Mouse (Mus musculus) kidney, embryonic 16.5 days (tissue): ENCODE results near the gene Tead1. TPM values are rescaled to one million over a fixed set of nuclear protein-coding genes. Genes with fewer than 3 reads are reported as not detected.
A peak's percentile ranks its signal among the peaks of the same experiment; 100 is the strongest.

Experiments
- ATAC-seq: fragments of 200-750 bp; cut with Nextera tagmentation; 2 replicates; pipeline ENCODE4 v1.8.0; 2017; ENCODE audit warnings: moderate TSS enrichment; ENCODE audit not compliant: low FRiP score, low TSS enrichment
- H3K27ac ChIP-seq: fragments of 300-500 bp; sonication (generic); 2 replicates; pipeline ENCODE4 v1.5.1; 2014; ENCODE audit warnings: low read length
- H3K27me3 ChIP-seq: fragments of 300-500 bp; sonication (generic); 2 replicates; pipeline ENCODE4 v1.6.1; 2014; ENCODE audit warnings: low read length, control low read depth, mixed read lengths; ENCODE audit not compliant: insufficient read depth
- H3K36me3 ChIP-seq: fragments of 300-500 bp; sonication (generic); 2 replicates; pipeline ENCODE4 v1.6.1; 2014; ENCODE audit warnings: low read length, control low read depth, mixed read lengths; ENCODE audit not compliant: insufficient read depth
- H3K4me1 ChIP-seq: fragments of 300-500 bp; sonication (generic); 2 replicates; pipeline ENCODE4 v1.6.1; 2014; ENCODE audit warnings: low read length, control low read depth, mixed read lengths; ENCODE audit not compliant: insufficient read depth
- H3K4me2 ChIP-seq: fragments of 300-500 bp; sonication (generic); replicated peaks from 2 replicates; pipeline ENCODE4 v1.6.1; 2014; ENCODE audit warnings: low read depth, low read length
- H3K4me3 ChIP-seq: fragments of 300-500 bp; sonication (generic); 2 replicates; pipeline ENCODE4 v1.5.1; 2014; ENCODE audit warnings: mild to moderate bottlenecking, low read length
- H3K9ac ChIP-seq: fragments of 300-500 bp; sonication (generic); replicated peaks from 2 replicates; pipeline ENCODE4 v1.6.1; 2014; ENCODE audit warnings: low read length
- H3K9me3 ChIP-seq: fragments of 300-500 bp; sonication (generic); 2 replicates; pipeline ENCODE4 v1.6.1; 2016; ENCODE audit warnings: low read length, control low read depth
- WGBS: fragments of 180-500 bp; shearing (Covaris S2); extraction: QIAGEN DNeasy Blood & Tissue Kit; methylation state at CpG from one replicate; pipeline ENCODE4 v1.1.7; 2014; 5-methylcytosine and 5-hydroxymethylcytosine counted together
- polyA plus RNA-seq: library from polyadenylated mRNA; unstranded; fragments of >200 nt; fragmentation: Nextera tagmentation; extraction: Ambion mirVana; gene quantifications from 2 replicates; pipeline ENCODE4 v1.2.1, GENCODE M21; 2015

The Tead1 gene
- polyA plus RNA-seq, 1 experiment from 2014 or later, result 18.0 TPM

- 46% methylated on average over 1 of the region's 1 CpGs for WGBS
- Histone ChIP-seq H3K9me3 (peaks cover 3% of the 10 kb centered on the region; the same call in 1 of the 2 replicates), H3K27me3 (no peaks in the 10 kb centered on the region), H3K4me3 (no peak overlapping the region), H3K27ac (no peak overlapping the region), H3K4me1 (peaks cover 31% of the 10 kb centered on the region), H3K9ac (no peak overlapping the region), H3K4me2 (no peak overlapping the region), H3K36me3 (no peaks in the 10 kb centered on the region)
- no peak for ATAC-seq
These were observed 18.8 kb upstream of the Tead1 start for GRCm38 (mm10) chr7:112660325-112660724.

DNA sequence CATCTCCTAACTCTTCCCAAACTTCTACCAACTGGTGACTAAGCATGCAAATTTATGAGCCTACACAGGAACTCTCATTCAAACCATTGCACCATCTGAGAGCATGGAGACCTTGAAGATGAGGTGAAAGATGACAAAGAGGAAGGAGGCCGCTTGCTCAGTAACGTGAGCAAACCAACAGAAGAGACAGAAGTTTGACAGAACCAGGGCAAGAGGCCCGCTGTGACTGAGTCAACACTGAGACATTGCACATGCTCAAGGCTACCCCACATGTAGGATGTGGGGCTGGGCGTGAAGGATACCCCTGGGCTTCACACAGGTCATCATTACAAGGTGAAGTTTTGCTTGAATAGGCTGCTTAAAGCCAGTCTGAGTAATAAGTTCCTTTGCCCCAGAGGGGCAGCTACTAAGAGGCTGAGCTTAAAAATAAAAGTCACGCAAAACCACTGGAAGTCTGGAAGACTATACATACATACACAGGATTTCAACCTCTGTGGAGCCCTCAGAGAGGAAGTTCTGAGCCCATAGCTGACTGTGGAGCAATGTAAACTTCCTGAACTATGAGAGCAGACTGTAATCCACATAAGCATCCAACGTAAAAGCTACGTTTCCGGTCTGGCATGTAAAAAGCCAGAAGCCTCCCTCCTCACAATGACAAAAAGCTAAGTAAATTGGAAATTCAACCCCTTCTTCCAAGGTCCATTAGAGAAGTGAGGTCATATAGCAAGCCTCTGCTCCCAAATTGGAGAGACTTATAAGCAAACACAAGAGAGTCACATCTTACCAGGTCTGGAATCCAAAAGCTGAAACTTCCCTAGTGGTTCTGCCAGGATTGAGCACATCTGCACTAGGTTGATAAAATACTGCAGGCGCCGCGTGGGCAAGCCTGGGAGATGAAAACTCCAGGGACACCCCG lies 16.5 kb upstream of the Tead1 start:
- Histone ChIP-seq H3K36me3 (no peaks in the 10 kb centered on the region), H3K4me3 (peak overlapping the region; percentile 20; the same call in 1 of the 2 replicates), H3K9me3 (peaks cover 3% of the 10 kb centered on the region; the same call in 1 of the 2 replicates), H3K4me2 (peak overlapping the region; percentile 40), H3K27ac (peak overlapping the region; percentile 94), H3K4me1 (peaks cover 24% of the 10 kb centered on the region), H3K9ac (peak overlapping the region; percentile 29; the same call in 1 of the 2 replicates), H3K27me3 (no peaks in the 10 kb centered on the region)
- WGBS, result 48% methylated on average over 12 of the region's 12 CpGs
- peak; percentile 13; the same call in 1 of the 2 replicates for ATAC-seq

DNA sequence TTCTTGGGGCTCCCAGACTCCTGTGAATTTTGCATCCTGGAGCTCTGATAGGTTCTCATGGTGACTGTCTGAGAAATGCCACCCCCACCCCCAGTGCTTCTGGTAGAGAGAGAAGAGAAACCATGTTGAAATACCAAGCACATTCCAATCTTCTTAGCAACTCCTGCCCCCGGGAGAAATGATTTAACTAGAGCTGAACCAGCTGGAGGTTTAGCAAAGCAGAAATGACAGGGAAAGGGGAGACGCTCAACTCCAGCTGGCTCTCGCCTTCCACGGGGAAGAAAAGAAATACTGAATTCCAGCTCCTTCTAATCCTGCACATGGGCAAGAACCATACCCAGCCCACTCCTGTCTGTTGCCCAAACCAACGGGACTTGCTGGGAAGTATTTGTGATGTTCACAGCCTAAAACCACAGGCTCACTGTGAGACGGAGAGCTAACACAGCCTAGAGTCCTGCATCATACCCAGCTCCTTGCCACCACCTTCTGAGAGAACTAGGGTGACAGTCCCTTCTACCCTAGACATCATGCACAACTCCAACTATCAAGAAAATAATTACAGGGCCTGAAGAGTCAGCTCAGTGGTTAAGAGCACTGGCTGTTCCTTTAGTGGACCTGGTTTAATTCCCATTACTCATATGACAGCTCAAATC lies 15.7 kb upstream of the Tead1 start:
- no peaks in the 10 kb centered on the region for H3K27me3 ChIP-seq
- peak overlapping the region; percentile 40 for H3K4me2 ChIP-seq
- 18% methylated on average over 6 of the region's 6 CpGs for WGBS
- H3K4me1 ChIP-seq, result peaks cover 24% of the 10 kb centered on the region
- H3K9me3 ChIP-seq, result peaks cover 3% of the 10 kb centered on the region; the same call in 1 of the 2 replicates
- H3K36me3 ChIP-seq, result no peaks in the 10 kb centered on the region
- ATAC-seq, result peak; percentile 79
- peak overlapping the region; percentile 20; the same call in 1 of the 2 replicates for H3K4me3 ChIP-seq
- H3K27ac ChIP-seq, result peak overlapping the region; percentile 94
- H3K9ac ChIP-seq, result peak overlapping the region; percentile 29; the same call in 1 of the 2 replicates

DNA sequence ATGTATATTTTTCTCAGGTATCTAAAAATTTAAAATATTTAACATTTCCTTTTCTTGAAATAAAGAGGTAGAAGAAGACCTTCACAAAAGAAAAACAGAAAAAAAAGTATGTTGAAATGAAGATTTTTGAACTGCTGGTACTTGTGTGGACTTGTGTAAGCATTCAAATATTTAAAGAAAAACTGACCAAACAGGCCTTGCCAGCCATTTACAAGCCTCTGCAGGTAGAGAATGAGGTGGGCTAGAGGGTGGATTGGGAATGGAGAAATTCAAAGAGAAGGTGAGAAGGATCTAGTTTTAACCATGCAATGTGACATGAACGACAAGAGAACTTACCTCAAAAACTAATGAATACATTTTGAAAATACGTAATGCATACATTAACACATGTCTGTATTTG lies 9.1 kb upstream of the Tead1 start:
- Histone ChIP-seq H3K4me3 (no peak overlapping the region), H3K4me2 (no peak overlapping the region), H3K4me1 (no peaks in the 10 kb centered on the region), H3K27me3 (no peaks in the 10 kb centered on the region), H3K36me3 (no peaks in the 10 kb centered on the region), H3K27ac (no peak overlapping the region), H3K9ac (no peak overlapping the region), H3K9me3 (peaks cover 1% of the 10 kb centered on the region)
- ATAC-seq, result no peak
- 84% methylated on average over 2 of the region's 2 CpGs for WGBS

DNA sequence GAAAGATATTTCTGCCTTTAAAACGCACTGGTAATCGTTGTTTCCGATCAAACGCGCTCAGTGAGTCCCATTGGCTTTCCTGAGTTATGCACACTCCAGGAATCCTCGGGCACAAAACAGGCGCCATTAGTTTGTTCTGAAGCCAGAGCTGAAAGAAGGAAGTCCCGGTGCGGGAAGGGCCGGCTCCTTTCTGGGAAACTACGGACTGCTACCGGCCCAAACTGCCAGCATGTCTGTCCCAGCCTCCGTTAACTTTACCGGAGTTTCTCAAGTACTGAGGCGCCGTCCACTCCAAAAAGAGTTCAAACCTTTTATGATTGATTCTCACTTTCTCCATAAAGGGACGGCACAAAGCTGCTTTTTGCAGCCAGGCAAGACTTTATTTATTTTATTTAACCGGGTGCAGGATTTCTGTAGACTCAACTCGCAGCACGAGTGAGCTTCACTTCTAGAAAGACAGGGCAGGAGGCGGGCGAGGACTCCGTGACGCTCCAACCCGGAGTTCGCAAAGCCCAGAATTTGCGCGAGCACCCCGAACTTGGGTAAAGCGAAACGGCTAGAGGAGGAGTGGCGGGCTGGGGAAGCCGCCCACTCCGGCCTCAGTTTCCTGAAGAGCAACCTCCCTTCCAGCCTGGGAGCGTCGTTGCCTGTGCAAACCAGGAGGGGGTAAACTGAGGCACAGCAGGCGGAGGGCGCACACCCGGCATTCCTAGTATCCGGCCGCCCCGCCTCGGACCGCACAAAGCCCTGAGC lies 524 bp upstream of the Tead1 start:
- Histone ChIP-seq H3K27ac (peak overlapping the region; percentile 98), H3K4me1 (peaks cover 25% of the 10 kb centered on the region)
- under 1% methylated on average over 44 of the region's 44 CpGs for WGBS

DNA sequence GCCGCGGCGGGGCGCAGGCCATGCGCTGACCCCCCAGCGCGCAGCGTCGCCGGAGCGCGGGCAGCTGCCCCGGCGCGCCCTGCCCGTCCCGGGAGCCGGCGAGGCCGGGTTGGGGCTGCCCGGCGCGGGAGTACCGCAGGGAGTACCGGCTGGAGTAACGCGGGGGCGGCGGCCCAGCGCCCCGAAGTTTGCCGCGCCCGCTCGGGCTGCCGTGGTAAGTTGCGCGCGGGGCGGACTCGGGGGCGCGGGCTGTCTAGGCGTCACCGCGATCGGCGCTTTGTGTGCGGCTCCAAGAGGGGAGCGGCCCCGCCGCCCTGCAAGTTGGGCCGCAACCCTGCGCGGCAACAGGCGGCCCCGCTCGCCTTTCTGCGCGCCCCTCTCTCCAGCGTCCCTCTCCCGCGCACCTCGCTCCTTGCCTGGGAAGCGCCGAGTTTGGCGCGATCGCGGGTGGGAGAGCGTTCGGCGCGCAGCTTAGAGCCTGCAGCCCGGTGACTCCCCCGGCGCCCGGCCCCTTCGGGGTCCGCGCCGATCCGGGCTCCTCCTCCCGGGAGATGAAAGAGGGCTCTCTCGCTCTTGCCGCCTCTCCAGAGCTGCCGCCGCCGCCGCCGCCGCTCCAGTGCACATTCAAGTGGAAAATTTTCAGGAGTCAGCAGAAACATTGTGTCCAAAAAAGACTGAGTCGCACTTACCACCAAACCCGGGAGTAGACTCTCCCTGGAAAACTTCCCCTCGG lies 561 bp downstream of the Tead1 start:
- Histone ChIP-seq H3K36me3 (no peaks in the 10 kb centered on the region), H3K4me1 (peaks cover 34% of the 10 kb centered on the region), H3K27me3 (no peaks in the 10 kb centered on the region), H3K4me3 (peak overlapping the region; percentile 84), H3K9ac (peak overlapping the region; percentile 97), H3K9me3 (peaks cover 4% of the 10 kb centered on the region; the same call in 1 of the 2 replicates), H3K4me2 (peak overlapping the region; percentile 92), H3K27ac (peak overlapping the region; percentile 98)
- ATAC-seq, result peak; percentile 76
- under 1% methylated on average over 88 of the region's 95 CpGs for WGBS

More for the DNA sequence above, 524 bp upstream of the Tead1 start:
- H3K36me3 ChIP-seq, result no peaks in the 10 kb centered on the region
- H3K4me3 ChIP-seq, result peak overlapping the region; percentile 84
- peaks cover 4% of the 10 kb centered on the region; the same call in 1 of the 2 replicates for H3K9me3 ChIP-seq
- peak overlapping the region; percentile 92 for H3K4me2 ChIP-seq
- ATAC-seq, result peak; percentile 75
- peak overlapping the region; percentile 97 for H3K9ac ChIP-seq
- H3K27me3 ChIP-seq, result no peaks in the 10 kb centered on the region

- WGBS, result under 1% methylated on average over 22 of the region's 22 CpGs
- H3K4me3 ChIP-seq, result peak overlapping the region; percentile 84
- no peaks in the 10 kb centered on the region for H3K9me3 ChIP-seq
- H3K4me1 ChIP-seq, result peaks cover 44% of the 10 kb centered on the region
- peak overlapping the region; percentile 82 for H3K27ac ChIP-seq
- peak overlapping the region; percentile 97 for H3K9ac ChIP-seq
- no peaks in the 10 kb centered on the region for H3K36me3 ChIP-seq
- ATAC-seq, result no peak
- no peaks in the 10 kb centered on the region for H3K27me3 ChIP-seq
- peak overlapping the region; percentile 92 for H3K4me2 ChIP-seq
These were observed 1.6 kb downstream of the Tead1 start for GRCm38 (mm10) chr7:112680498-112681251.

GRCm38 (mm10) chr7:112684626-112685561 lies 5.8 kb downstream of the Tead1 start:
- Histone ChIP-seq H3K36me3 (no peaks in the 10 kb centered on the region), H3K4me1 (peaks cover 78% of the 10 kb centered on the region), H3K4me3 (no peak overlapping the region), H3K9me3 (no peaks in the 10 kb centered on the region), H3K9ac (no peak overlapping the region), H3K4me2 (0 out of 2 replicates have a peak overlapping the region, but pooled peaks have one; percentile 8), H3K27ac (0 out of 2 replicates have a peak overlapping the region, but pooled peaks have one; percentile 5), H3K27me3 (no peaks in the 10 kb centered on the region)
- 32% methylated on average over 23 of the region's 23 CpGs for WGBS
- ATAC-seq, result no peak
